Mouse (Mus musculus) CH12F3 (cell line): ENCODE results near the gene Htra1.

Experiments
- in situ Hi-C: fragments of 300-500 bp; cut with MboI; formaldehyde crosslinking; loops from 2 replicates; pipeline ENCODE4 v1.14.3; 2020; ENCODE audit warnings: low sequenced_read_pairs

Gene Htra1

DNA sequence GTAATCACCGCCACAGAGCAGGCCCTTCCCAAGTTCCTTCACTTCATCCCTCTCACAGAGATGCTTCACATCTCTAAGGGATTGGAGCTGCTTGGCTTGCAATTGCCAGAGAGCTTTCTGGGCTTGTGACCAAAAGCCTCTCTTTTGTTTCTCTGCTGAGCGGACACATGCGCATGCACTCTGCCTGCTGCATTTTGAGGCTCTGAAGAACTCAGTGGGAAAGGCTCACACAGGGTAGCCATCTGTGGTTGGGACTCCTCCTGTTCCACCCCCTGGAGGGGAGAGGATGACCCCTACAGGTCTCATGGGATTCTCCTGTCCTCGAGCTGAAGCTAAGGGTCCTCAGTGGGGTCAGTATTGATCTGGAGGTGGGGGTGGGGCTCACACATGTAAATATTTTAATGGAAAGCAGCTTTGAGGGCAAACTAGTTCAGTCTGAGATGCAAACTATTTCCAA lies 30.0 kb downstream of the Htra1 start:
- in situ Hi-C loops, result no loop called here

DNA sequence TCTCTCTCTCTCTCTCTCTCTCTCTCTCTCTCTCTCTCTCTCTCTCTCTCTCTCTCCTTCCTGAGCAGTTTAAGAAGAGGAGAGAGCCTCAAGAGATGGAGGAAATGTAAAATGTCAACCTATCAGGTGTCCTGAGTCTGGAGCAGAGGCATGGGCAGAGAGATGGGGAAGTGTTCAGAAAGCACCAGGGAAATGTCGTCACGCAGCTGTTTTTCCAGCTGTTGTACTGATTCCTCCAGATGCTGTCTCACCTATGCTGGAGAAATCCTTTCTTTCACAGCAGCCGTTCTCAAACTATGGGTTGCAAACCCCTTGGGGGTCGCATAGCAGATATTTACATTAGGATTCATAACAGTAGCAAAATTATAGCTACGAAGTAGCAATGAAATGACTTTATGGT lies 30.5 kb downstream of the Htra1 start:
- in situ Hi-C loops, result no loop called here

DNA sequence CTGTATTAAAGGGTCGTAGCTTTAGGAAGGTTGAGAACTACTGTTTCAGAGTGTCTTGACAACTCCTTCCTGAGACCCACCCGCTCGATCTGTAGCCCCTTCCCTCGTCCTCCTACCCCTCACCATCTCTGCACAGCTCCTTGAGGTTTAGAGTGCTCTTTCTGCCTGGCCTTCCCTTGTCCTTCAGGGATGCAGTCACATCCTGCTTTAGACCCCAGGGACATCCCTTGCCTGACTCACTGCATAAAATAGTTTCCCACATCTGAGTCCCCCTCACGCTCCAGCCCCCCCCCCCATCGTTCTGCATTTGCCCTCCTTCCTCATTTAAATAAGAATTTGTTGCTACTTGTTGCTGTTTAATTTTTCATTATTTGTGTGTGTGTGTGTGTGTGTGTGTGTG lies 31.0 kb downstream of the Htra1 start:
- in situ Hi-C loops, result no loop called here

DNA sequence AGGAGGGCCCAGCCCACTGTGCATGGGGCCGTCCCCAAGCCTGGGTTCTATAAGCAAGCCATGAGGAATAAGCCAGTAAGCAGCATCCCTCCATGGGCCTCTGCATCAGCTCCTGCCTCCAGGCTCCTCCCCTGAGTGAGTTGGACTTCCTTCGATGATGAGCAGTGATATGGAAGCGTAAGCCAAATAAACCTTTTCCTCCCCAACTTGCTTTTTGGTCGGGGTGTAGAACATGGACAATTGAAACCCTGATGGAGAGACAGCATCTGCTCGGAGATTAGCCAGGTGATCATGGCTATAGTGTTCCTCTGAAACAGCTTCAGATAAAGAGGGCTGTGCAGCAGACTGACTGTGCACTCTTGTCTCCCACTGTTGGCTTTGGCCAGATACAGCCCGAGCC lies 32.0 kb downstream of the Htra1 start:
- in situ Hi-C loops, result no loop called here

DNA sequence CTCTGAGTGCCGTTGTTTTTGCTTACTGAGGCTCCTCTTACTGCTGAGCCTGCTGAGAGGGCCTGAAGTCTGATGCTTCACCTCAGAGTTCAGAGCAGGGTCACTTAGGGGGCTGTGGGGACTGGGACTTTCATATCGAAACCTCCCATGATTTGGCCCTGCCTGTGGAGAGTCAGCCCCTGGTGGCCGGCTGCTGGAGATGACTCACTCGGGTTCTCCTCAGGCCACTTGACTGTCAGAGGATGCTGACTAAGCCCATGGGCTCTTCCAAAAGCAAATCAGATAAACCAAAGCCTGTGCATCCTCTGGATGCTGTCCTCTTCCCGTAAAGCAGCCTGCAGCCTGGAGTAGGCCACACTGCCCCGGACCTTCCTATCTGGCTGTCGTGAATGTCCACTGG lies 32.6 kb downstream of the Htra1 start:
- in situ Hi-C loops, result no loop called here

DNA sequence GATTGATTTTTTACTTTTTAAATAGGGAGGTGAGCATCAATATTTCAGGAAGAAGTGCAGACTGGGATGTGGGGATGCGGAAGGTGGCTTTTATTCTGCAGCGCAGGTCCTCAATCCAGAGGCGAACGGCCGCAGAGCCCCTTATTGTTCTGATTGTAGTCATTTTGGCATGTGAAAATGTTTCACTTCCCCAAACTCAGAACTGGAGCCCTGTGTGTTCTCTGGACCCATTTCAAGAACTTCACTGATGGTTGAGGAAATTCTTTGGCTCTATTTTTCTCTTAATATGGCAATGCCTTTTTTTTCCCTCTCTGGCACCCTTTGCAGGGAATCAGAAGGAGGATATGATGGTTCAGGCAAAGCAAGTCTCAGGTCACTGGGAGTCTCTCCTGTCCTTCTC lies 33.2 kb downstream of the Htra1 start:
- in situ Hi-C loops, result no loop called here

DNA sequence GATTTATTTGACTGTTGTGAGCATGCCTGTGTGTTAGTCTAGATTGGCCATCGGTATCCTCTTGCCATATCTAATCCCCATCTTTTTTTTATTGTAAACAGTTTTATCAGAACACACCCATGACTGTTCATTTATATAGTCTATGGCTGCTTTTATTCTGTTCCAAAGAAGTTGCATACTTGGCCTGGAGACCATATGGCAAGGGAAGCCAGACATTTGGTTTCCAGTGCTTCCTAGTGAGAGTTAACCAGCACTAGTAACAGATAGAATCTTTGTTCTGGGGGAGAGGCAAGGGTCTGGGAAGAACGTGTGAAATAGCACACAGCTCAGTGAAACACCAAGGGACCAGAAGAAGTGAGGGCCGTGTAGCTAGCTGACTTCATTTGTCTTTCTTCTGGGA lies 33.6 kb downstream of the Htra1 start:
- in situ Hi-C loops, result no loop called here

DNA sequence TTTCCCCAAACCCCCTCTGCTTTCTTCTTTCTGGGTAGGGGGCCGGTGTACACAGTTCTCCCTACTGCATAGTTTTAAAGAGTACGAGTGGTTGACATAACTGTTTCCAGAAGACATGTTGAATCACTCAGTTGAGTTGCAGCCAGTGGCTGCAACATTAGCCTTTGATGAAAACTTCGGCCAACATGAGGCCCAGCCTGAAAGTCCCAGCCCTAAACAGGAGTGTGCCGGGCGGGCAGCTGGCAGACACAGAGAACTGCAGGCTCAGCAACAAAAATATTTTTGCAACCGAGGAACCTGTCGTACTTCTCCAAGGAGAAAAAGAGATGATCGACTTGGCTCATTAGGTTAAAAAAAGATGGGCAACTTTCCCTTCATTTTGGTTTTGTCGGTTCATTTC lies 36.9 kb downstream of the Htra1 start:
- in situ Hi-C loops, result no loop called here

DNA sequence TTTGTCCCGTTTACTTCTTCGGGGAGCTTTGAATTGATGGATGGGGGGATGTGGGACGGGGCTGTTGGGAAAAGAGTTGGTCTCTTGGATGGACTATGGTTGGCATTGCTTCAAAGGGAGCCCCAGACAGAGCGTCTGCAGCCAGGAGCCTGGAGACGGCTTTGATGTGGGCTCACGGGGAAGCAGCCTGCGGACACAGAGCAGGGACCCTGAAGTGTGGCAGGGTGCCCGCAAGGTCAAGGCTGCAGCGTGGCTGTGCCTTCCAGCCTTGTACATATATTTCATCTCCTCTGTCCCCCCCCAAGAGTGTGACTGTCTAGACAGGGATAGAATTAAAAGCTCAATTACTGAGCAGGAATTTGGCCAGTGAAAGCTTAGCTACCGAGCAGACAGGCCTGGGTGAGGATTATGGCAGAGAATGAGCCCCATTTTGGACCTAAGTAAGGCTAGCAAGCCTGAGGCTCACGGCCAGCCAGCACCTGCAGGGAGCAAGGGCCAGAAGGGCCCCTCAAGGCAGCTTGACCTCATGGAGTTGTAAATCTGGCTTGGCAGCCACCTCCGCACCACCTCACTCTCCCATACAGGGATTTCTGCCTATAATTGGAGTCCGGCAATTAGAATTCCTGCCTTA lies 40.5 kb downstream of the Htra1 start:
- in situ Hi-C loops, result no loop called here

DNA sequence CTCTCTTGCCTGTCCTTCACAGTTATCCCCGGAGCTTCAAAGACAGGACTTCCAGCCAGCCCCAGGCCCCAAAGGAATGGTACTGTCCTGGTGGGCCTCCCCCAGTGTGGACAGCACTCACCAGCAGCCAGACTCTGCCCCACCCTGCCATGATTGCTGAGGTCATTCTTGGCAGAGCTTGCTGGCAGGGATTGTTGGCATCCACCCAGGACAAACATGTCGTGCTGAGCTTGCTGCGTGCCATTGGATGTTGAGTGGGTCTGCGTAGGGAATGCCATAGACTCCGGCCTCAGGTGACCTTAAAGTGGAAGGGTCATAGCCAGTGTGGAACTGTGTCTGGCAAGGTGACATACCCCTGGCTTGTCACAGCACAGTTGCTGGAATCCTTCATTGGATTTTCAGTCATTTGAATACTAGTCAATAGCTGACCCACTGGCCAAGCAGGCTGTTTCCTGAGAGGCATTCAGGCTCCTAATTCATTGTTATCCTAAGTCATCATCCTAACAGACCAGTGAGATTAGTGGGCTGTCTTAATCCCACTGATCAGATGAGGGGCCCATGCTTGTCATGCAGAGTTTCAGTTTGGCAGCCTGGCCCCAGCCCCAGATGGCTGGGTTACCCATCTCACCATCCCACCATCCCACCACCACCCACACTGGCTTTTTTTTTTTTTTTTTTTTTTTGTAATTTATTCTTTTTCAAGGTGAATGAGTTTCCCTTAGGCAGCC lies 42.0 kb downstream of the Htra1 start:
- in situ Hi-C loops, result no loop called here

DNA sequence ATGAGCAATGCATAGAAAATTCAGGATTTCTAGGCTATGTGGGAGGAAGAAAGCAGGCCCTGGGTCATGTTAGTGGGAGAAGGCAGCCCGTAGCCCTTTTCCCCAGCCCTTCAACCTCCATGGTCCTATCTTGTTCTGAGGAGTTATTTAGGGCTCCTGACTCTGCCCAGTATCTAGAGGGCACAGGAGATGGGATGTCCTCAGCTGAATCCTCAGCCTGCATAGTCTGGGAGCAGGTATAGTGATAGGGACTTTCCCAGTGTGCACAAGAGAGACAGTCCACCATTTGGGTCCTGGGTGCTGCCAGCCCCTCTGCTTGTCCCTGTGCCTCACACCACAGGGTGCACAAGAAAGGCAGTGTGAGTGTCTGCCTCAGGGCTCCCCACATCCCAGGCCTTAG lies 42.6 kb downstream of the Htra1 start:
- in situ Hi-C loops, result no loop called here

DNA sequence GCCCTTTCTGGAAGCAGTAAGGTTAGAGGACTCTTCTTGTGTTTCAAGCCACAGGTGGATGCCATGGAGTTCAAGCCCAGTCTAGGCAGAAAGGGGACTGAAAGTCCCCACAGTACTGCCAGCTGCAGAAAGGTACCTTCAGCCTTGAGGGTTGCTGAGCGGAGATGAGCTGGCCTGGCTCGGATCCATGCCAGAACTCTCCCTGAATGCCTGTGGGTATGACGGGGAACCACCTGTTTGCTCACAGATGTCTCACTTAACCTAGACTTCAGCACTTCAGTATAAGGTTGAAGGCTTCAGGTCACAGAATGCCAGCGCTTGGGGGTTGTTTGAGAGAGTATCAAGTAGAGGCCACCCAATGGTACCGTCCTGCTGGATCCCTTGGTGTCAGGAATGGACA lies 44.2 kb downstream of the Htra1 start:
- in situ Hi-C loops, result no loop called here

DNA sequence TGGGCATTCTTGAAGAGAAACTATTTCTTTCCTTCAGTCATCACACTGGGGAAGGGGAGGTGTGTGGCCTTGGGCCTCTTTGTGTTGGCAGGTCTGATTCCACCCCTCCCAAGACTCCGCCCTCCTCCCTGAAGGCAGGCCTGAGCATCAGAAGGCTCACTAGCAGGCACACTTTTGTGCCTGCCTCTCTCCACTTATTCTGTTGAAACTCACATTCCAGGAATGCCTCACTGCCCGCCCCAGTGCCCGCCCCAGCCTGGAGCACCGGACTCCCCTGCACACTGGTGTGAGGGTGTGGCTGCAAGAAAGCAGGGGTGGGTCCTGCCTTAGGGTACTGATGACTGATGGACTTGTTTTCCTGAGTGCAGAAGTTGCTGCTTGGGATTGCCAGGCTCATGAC lies 46.5 kb downstream of the Htra1 start:
- in situ Hi-C loops, result no loop called here

DNA sequence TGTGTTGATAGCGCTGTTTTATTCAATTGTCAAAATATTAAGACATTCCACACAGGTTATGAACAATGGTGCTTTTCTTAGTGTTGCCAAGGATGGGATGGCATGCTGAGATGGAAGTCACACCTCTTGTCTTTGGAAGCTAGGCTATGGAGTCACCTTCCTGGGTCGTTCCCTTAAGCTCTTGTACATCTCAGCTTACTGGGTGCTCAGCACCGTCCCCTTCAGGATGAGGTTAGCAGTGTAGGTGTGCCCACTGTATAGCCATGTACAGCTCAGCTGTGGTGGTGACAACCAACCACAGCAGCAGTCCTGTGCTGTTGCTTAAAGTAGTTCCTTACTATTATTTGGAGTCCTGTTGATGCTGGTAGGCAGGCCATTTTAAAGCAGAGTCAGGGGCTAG lies 47.0 kb downstream of the Htra1 start:
- in situ Hi-C loops, result no loop called here

DNA sequence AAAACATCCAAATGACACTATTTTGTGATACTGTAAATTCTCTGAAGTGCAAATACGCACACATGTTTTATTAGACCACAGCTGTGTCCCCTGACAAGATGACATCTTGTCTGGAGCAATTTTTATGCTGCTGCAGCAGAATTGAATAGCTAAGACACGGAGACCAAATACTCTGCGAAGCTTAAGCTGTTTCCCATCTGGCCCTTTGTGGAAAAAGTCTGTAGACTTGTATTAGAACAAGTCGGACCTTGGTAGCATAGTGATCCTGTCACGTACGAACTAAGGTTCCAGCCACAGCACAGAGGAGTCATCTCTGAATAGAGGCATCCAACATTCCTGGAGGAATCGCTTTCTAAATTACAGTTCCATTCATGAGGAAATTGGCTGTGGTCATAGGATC lies 48.4 kb downstream of the Htra1 start:
- in situ Hi-C loops, result no loop called here

DNA sequence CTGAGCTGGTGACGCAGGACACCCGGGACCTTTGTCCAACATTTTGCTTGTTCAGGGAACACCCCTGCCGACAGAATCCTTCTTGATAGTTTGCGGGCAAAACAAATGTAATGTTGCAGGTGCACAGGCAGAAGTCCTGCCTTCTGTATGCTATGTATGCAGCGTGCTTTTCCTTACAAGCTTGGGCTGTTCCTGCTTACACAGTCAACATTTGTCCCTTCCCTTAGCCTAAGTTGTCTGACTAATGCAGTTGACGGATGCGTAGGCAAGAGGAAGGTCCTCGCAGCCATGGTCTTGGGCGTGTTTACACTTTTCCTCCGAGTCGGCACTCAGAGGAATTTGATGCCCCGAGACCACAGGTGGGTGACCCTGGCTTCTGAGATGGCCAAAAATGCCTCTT lies 49.3 kb downstream of the Htra1 start:
- in situ Hi-C loops, result no loop called here

DNA sequence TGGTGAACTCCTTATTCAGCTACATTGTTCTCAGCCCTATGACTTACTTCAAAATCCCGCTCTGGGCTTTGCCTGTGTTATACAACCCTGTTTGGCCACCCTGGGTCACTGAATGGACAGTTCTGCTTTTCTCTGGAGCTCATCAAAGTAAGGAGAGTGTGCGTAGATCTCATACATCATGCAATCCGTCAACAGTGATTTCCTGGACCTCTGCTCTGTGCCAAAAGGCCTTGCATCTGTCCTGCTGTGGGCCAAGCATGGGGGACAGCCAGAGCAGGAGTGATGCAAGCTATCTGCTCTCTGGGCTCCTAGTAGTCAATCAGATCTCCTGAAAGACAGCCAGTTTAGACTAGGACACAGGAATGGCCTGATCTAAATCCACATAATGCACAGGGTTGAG lies 49.8 kb downstream of the Htra1 start:
- in situ Hi-C loops, result no loop called here

DNA sequence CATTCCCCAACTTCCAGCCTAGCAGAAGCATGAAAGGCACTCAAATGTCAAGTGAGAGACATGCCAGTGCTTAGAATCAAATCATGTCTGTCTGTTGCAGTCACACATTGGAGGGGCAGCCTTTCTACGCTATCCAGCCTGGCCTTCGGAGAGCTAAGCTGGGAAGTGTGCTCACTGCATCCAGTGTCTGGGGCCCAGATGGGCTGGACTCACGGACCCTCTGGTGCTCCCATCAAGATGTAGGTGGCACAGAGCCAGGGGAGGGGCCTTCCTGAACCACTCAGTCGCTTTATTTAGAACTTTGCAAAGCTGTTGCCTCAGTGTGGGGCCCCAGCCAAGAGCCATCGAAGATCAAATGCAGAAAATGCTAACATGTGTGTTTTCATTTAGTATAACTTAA lies 52.2 kb downstream of the Htra1 start:
- in situ Hi-C loops, result no loop called here

DNA sequence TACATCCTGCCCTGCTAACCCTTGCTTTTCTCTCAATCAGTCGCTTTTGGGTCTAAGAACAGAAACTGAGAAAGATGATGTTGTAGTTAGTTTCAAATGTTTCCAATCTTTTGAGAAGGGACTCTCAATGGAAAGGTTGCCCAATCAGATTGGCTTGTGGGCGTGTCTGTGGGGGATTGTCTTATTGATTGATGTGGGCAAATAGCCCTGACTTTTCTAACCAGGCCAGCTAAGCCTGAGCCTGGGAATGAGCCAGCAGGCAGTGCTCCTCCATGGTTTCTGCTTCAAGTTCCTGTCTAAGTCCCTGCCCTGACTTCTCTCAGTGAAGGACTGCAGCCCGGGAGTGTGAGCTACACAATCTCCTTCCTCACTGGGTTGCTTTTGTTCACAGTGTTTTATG lies 53.5 kb downstream of the Htra1 start:
- in situ Hi-C loops, result no loop called here

DNA sequence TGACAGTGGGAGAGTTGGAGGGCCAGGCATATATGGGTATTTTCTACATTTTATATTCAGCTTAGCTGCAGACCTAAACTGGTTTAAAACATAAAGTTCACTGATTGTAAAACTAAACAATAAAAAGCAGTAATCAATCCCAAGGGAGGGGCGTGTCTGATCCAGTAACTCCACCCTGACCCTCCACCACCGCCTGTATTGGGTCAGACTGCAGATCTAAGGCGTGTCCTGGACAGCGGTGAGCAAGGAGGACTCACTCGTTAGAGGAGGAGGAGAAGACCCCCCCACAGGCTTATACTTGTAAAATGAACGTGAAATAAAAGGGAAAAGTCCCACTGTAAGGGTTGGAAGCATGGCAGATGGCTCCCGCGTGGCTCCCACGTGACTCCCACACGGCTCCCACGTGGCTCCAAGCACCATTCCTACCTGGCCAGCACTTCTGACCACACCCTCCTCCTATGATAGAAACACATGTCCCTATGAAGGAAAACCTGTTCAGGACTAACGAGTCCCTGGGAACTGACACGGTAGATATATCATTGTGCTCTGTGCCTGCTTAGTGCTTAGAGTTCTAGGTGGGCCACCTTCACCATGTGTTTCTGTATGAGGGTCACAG lies 55.4 kb downstream of the Htra1 start:
- in situ Hi-C loops, result no loop called here

DNA sequence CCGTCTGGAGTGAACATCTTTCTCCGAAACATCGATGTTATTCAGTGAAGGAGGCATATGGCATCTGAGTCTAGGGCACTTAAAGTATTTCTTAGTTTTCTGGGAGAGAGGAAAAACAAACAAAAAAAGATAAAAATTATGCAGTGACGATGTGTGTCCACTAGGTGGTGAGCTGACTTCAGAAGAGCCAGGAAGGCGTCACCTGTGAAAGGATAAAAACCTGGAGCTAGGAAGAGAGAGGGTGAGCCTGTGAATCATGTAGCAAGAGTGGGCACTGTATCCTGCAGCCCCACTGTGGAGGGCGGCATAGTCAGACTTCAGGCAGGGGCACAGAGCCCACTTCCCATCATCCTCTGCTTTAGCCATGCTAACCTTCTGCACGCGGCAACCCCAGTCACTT lies 58.0 kb downstream of the Htra1 start:
- in situ Hi-C loops, result no loop called here

DNA sequence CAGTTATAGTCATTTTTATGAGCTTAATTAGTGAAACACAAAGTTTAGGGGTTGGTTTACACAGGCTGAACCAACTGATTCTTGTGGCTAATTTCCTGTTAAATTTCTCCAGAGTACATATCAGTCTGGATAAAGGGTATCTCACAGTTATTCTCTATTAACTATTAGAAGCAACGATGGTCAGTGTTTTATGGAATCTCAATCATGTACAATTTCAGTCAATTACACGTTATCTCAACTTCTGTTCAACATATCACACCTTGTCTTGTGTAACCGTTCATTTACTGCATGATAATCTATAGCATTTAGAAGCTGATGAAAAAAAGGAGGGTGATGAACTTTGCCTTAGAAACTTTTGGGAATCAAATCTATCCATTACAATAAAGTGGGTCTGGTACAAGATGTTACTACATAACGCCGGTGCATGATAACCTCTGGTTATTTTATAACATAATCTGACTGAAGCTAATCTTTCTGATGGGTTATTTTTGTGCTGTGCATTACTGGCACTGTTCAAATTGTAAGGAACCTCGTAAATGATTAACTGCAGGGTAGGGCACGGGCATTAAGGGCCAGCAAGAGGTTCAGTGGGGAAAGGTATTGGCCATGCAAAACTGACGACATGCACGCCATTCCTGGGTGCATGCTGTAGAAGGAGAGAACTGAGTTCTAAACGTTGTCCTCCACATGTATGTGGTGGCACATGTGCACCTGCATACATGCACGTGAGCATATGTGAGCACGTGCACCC lies 66.2 kb downstream of the Htra1 start:
- in situ Hi-C loops, result no loop called here
